Mouse (Mus musculus) kidney, embryonic 16.5 days (tissue): ENCODE measurements around the gene Ptgs1. TPM values are rescaled to one million over a fixed set of nuclear protein-coding genes. Genes with fewer than 3 reads are reported as not detected.

Experiments
- ATAC-seq: fragments of 200-750 bp; cut with Nextera tagmentation; 2 replicates; pipeline ENCODE4 v1.8.0; 2017; ENCODE audit warnings: moderate TSS enrichment; ENCODE audit not compliant: low FRiP score, low TSS enrichment
- H3K27ac ChIP-seq: fragments of 300-500 bp; sonication (generic); 2 replicates; pipeline ENCODE4 v1.5.1; 2014; ENCODE audit warnings: low read length
- H3K27me3 ChIP-seq: fragments of 300-500 bp; sonication (generic); 2 replicates; pipeline ENCODE4 v1.6.1; 2014; ENCODE audit warnings: low read length, control low read depth, mixed read lengths; ENCODE audit not compliant: insufficient read depth
- H3K36me3 ChIP-seq: fragments of 300-500 bp; sonication (generic); 2 replicates; pipeline ENCODE4 v1.6.1; 2014; ENCODE audit warnings: low read length, control low read depth, mixed read lengths; ENCODE audit not compliant: insufficient read depth
- H3K4me1 ChIP-seq: fragments of 300-500 bp; sonication (generic); 2 replicates; pipeline ENCODE4 v1.6.1; 2014; ENCODE audit warnings: low read length, control low read depth, mixed read lengths; ENCODE audit not compliant: insufficient read depth
- H3K4me2 ChIP-seq: fragments of 300-500 bp; sonication (generic); replicated peaks from 2 replicates; pipeline ENCODE4 v1.6.1; 2014; ENCODE audit warnings: low read depth, low read length
- H3K4me3 ChIP-seq: fragments of 300-500 bp; sonication (generic); 2 replicates; pipeline ENCODE4 v1.5.1; 2014; ENCODE audit warnings: mild to moderate bottlenecking, low read length
- H3K9ac ChIP-seq: fragments of 300-500 bp; sonication (generic); replicated peaks from 2 replicates; pipeline ENCODE4 v1.6.1; 2014; ENCODE audit warnings: low read length
- H3K9me3 ChIP-seq: fragments of 300-500 bp; sonication (generic); 2 replicates; pipeline ENCODE4 v1.6.1; 2016; ENCODE audit warnings: low read length, control low read depth
- WGBS: fragments of 180-500 bp; shearing (Covaris S2); extraction: QIAGEN DNeasy Blood & Tissue Kit; methylation state at CpG from one replicate; pipeline ENCODE4 v1.1.7; 2014; 5-methylcytosine and 5-hydroxymethylcytosine counted together
- polyA plus RNA-seq: library from polyadenylated mRNA; unstranded; fragments of >200 nt; fragmentation: Nextera tagmentation; extraction: Ambion mirVana; gene quantifications from 2 replicates; pipeline ENCODE4 v1.2.1, GENCODE M21; 2015

Ptgs1 gene
- polyA plus RNA-seq, 1 experiment from 2014 or later = 39.9 TPM

DNA sequence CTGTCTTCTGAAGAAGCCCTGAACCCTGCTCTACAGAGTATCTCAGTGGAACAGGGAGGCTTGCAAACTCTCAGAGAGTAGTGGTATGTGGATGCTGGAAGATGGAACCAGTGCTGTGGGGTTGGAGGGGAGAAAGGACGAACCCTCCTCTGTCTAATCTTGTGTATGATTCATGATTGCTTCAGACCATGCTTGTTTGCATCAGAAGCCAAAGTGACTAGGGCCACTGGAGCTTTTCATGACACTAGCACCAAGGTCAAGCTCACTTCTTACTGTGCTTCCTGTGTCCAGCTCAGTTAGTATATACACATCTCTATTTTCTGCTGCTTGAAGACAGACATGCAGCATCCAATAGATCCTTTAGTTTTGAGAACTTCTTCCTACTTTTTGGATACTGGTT is 50.9 kb downstream of the Ptgs1 start:
- H3K4me2 ChIP-seq = no peak overlapping the region
- ATAC-seq = no peak
- H3K4me1 ChIP-seq = no peaks in the 10 kb centered on the region
- H3K36me3 ChIP-seq = no peaks in the 10 kb centered on the region
- no peak overlapping the region for H3K9ac ChIP-seq
- H3K27me3 ChIP-seq = no peaks in the 10 kb centered on the region
- H3K27ac ChIP-seq = no peak overlapping the region
- WGBS = 50% methylated on average over 1 of the region's 1 CpGs
- no peak overlapping the region for H3K4me3 ChIP-seq
- H3K9me3 ChIP-seq = no peaks in the 10 kb centered on the region

DNA sequence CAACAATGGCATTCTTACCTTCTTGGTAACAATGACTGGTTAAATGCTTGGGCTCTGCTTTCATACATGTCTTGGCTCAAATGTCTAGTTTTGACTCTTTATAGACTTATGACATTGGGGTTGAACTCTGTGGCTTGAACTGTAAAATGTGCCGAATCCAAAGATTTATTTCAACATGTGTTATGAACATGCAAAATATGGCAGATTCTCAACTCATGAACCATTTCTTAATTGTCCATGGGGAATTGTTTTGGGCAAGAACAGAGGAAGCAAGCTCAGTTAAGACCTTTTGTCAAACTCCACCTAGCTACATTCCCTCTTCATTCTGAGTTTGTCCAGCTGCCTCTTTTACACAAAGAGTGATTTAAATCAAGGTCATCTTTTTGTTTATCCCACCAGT is 52.1 kb downstream of the Ptgs1 start:
- 78% methylated on average over 1 of the region's 1 CpGs for WGBS

More for the DNA sequence above, 52.1 kb downstream of the Ptgs1 start:
- no peak overlapping the region for H3K27ac ChIP-seq
- no peaks in the 10 kb centered on the region for H3K27me3 ChIP-seq
- H3K4me1 ChIP-seq = no peaks in the 10 kb centered on the region
- no peak overlapping the region for H3K4me3 ChIP-seq
- H3K4me2 ChIP-seq = no peak overlapping the region
- H3K9me3 ChIP-seq = no peaks in the 10 kb centered on the region
- no peak overlapping the region for H3K9ac ChIP-seq
- no peaks in the 10 kb centered on the region for H3K36me3 ChIP-seq
- ATAC-seq = no peak

Other genes with a start within 250 kb of the Ptgs1 start
- 282 and 308 TPM in 2 replicates for gene Ndufa8, start 181.0 kb upstream of the Ptgs1 start, polyA plus RNA-seq
- 0.69 and 0.70 TPM in 2 replicates for gene Morn5, start 181.0 kb upstream of the Ptgs1 start, polyA plus RNA-seq
- 2.9 and 3.2 TPM in 2 replicates for gene Lhx6, start 125.0 kb upstream of the Ptgs1 start, polyA plus RNA-seq
- 27.3 and 31.7 TPM in 2 replicates for gene Mrrf, start 94.0 kb upstream of the Ptgs1 start, polyA plus RNA-seq
- 74.5 and 75.4 TPM in 2 replicates for gene Rbm18, start 93.7 kb upstream of the Ptgs1 start, polyA plus RNA-seq
- 0.04 TPM in 1 of 2 replicates, not detected in the other for gene Olfr338, start 143.1 kb downstream of the Ptgs1 start, polyA plus RNA-seq
- gene Olfr339, start 188.5 kb downstream of the Ptgs1 start, polyA plus RNA-seq = not detected in 2 replicates
- not detected in 2 replicates for gene Olfr340, start 222.2 kb downstream of the Ptgs1 start, polyA plus RNA-seq